Mouse (Mus musculus): Measurements from ENCODE around the gene Pold4. TPM values are rescaled to one million over a fixed set of nuclear protein-coding genes. Genes with fewer than 3 reads are reported as not detected.

Pold4 gene
- 10 to 100 TPM in 1 of 2 experiments, 1 to 10 TPM in 1; 9.5 to 10.8 TPM for total RNA-seq (2021)
- long read RNA-seq, experiment 1, transcript Pold4-201 (4 exons, 913 nt) = major isoform, 6 of 6 reads
- long read RNA-seq, experiment 1, partial matches to known transcripts = 0 of 6 reads
- long read RNA-seq, experiment 1, other reads (novel, unspliced or antisense) = 0 of 6 reads
- long read RNA-seq, experiment 2, transcript Pold4-201 (4 exons, 913 nt) = major isoform, 10 of 12 reads
- long read RNA-seq, experiment 2, partial matches to known transcripts = 0 of 12 reads
- long read RNA-seq, experiment 2, other reads (novel, unspliced or antisense) = 0 of 12 reads

DNA sequence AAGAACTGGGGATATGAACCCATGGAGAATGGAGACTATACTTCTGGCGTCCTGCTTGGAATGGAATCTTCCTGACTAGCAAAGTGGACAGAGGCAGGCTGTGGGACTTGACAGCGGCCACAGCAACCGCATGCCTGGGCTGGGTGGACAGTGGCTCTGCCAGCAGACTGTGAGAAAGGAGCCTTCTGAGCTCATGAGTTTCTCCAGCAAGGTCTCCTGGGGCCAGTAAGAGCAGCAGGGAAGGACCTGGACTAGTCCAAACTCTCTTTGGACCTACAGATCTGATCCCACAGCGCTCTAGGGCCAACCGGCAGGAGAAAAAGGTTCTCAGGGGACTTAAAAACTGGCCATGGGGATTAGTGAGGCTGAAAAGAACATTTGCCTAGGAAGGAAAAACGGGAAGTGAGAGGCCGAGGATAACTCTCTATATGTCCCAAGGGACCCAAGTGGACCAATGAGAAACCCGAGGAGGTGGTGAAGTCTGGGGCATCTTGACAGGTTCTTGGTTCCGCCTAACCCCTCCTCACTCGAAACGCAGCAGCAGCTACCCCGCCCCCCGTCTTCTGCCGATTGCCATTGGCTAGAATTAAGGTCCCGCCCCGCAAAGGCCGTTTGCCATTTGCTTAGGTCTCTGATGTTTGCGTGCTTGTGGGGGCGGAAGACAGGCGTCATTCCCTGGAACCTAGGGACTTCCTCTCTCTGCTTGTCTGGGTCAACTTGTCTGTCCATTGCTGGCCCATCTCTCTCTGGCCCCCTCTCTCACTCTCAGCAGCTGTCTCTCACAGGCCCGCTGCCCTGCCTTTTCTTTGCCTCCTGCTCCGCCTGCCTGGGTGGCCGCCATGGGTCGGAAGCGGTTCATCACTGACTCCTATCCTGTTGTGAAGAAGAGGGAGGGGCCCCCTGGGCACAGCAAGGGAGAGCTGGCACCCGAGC, at the start of gene Pold4:
Gene Pold4, plus strand, starts transcription at position 647 of the 933 bp plus-strand sequence.
- peak; percentile 95 to 98 for DNase-seq
- intact Hi-C loops (cut with DNase I) = no loop called here

DNA sequence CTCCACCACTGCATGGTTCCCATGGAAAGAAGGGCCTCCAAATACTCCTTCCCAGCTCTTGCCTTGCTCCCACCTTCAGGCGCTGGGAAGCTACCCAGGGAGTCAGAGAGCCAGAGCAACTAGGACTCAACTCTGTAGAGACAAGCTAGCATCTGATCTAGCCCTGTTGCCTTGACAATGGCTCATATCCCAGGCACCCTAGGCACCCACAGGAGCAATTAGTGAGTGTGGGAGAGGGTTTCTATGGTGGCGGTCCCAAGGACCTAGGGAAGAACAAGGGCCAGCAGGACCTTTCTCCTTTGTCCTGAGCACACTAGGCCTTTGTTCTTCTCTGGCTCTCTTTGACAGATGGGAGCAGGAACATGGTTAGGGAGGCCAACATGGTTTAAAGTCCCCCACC, 48.0 kb upstream of the Pold4 start:
- intact Hi-C loops (cut with DNase I) = no loop called here

DNA sequence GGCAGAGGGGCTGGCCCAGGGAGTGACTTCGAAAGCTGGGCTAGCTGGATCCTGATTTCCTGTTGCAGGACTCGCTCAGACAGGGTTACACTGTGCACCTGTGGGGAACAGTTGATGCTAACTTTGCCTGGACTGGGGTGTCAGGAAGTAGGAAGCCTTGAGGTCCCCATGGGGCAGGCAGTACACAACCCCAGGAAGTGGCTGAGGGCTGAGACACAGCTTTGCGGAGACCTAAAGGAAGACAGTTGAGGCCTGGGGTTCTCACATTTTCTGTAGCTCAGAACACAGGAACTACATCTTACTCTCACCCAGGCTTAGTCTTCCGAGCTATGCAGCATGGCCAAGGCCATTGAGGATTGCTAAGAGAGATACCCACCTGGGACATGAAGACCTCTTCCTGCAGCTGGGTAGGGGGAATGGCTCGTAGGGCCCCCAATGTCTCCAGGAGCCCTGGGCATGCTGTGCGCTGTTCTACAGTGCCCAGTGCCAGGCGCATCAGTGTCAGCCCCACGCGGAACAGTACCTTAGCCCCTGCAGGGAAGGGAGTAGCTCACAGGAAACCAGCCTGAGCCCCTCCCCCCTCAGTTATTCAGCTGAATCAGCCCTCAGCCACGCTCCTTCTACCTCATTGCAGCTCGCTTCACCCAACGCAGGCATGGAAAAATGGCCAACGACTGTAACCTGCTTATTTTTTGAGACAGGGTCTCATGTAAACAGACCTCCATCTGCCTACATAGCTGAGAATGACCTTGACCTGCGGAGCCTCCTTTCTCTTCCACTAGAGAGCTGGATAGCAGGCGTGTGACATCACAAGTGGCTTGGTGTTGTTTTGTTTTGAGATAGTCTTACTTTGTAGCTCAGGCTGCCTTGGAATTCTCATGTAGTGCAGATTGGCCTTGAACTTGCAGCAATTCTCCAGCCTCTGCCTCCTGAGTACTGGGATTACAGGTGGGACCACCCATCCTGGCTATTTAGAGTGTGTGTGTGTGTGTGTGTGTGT, 46.4 kb upstream of the Pold4 start:
- intact Hi-C loops (cut with DNase I) = no loop called here
- no peak for DNase-seq

More for the DNA sequence above, 48.0 kb upstream of the Pold4 start:
- no peak for DNase-seq

DNA sequence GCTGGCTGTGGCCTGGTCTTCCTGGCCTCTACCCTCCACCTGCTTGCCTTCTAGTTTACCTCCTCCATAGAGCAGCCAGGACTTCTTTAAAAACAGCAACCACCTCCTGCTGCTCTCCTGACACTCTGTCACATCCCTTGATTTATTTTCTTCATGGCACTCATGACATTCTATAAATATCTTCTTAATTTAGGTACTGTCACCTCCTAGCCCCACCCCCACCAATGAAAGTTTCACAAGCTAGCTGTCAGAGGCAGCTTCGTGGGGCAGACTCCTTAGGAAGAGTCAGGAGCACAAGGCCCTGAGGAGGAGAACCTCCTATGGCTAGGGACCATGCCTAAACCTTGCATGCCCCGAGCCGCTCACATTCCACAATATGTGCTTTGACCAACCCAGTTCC, 44.4 kb upstream of the Pold4 start:
- no peak for DNase-seq
- intact Hi-C loops (cut with DNase I) = no loop called here

DNA sequence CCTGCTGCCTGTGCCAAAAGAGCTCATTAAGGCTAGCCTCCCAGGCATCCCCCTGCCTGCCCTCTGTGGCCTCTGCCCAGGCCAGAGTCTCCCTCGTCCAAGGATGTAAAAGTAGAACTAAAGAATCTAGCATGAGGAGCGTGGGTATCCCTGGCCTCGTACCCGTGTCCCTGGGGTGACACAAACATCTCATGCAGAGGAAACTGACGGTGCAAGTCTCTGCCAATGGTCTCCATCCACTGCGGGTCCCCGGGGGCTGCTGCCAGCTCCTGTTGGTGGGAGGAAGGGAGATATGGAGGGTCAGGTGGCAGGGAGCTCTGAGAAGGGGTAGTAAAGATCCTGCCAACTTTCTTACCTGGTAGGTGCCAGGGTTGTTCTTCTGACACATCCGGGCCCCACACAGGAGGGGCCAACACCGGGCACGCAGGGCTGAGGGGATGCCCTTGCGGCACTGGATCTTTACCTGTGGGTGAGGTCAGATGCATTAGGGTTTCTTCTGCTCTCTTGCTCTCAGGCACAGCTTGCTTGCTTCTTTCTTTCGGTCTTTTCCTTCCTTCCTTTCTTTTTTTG, 42.6 kb upstream of the Pold4 start:
- intact Hi-C loops (cut with DNase I) = no loop called here
- no peak for DNase-seq

DNA sequence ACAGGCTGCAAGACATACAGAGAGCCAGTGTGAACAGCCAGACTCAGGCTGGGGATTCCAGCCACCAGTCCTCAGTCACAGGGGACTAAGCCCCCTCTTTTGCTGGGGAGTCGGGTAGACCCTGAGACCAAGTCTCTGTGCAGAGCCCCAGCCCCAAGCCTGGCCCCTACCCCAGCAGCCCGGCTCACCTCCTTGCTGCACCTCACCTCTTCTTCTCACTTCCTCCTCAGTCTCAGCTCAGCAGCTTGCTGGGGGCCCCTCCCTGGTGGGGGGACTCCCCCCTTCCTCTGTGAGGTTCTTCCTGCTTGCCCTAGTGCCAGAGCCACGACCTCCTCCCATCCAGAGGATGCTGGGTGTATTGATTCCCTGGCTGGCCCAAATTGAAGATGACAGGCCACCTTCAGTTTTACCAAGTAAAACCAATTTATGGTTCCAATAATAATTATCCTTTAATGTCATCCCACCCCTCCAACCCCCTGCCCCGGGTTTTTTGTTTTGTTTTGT, 40.8 kb upstream of the Pold4 start, which contains the start of gene Tbc1d10c:
Gene Tbc1d10c, minus strand, starts transcription at position 454 of the 504 bp plus-strand sequence.
- no peak for DNase-seq
- intact Hi-C loops (cut with DNase I) = no loop called here

DNA sequence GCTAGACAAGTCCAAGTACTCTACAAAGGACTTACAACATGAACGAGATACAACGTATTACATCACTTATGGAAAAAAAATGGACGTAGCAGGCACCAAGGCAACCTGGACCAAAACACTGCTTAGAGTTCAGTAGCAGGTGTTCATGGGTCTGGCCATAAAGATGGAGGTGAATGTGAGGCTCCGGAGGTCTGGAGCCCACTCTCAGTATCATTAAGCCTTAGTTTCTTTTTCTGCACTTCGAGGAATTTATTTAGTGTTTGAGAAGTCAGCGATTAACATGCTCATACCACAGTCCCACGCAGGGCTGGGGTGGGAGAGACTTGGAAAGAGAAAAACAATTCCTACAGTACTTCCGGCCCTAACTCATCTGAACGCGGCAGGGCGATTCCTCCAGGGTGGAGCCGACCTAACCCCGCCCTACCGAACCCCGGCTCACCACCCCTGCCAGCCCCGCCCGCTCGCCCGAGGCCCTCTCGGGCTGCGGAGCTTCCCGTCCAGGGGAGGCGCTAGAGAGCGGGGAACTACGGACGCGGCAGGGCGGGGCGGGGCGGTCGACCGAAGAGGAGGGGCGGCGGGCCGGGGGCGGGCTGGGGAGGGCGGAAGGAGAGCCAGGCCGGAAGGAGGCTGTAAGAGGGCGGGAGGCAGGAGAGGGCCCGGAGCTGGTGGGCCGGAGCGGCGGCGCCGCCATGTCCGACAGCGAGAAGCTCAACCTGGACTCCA, 40.0 kb upstream of the Pold4 start, which contains the start of gene Ppp1ca:
Gene Ppp1ca, plus strand, starts transcription at position 538 of the 723 bp plus-strand sequence.
- intact Hi-C loops (cut with DNase I) = no loop called here
- peak; percentile 99 for DNase-seq

DNA sequence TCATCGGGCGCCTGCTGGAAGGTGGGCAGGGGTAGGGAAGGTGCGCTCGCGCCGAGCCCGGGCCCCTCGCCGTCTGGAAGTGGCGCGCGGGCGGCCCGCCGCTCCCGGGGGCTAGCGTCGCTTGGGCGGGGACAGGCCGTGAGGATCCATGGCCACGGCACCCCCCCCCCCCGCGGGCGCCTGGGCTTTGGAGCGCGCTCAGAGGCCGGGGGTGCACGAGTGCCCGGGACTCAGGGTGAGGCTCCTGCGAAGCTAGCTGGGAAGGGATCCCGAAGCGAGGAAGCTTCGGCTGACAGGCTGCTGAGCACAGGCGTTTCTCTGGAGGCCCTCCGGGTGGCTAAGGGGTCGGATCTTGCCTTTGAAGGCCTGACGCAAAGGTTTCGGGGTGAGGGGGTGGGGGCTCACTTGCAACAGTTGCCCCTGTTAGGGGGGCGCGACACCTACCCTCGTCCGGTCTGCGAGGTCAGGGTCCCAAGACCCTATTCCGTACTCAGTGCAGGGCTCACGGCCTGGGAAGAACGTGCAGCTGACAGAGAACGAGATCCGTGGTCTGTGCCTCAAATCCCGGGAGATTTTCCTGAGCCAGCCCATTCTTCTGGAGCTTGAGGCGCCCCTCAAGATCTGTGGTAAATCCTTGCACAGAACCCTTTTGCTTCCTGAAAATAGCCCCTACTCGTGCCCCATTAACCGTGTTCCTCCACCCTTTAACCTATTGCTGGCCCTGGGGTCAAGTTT, 39.3 kb upstream of the Pold4 start:
- no peak for DNase-seq
- intact Hi-C loops (cut with DNase I) = no loop called here

DNA sequence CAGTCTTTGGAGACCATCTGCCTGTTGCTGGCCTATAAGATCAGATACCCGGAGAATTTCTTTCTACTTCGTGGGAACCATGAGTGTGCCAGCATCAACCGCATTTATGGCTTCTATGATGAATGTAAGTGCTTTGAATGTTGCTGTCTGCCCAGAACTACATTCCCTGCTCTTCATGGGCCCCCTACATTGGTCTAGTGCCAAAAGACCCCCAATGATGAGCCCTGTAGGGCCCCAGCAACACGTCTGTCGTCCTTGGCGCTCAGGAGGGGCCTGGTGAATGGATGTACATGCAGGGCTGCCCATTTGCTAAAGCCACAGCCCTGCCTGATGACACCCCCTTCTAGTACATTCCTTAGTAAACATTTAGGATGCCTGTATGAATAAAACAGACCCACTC, 38.6 kb upstream of the Pold4 start:
- DNase-seq = no peak
- intact Hi-C loops (cut with DNase I) = no loop called here

DNA sequence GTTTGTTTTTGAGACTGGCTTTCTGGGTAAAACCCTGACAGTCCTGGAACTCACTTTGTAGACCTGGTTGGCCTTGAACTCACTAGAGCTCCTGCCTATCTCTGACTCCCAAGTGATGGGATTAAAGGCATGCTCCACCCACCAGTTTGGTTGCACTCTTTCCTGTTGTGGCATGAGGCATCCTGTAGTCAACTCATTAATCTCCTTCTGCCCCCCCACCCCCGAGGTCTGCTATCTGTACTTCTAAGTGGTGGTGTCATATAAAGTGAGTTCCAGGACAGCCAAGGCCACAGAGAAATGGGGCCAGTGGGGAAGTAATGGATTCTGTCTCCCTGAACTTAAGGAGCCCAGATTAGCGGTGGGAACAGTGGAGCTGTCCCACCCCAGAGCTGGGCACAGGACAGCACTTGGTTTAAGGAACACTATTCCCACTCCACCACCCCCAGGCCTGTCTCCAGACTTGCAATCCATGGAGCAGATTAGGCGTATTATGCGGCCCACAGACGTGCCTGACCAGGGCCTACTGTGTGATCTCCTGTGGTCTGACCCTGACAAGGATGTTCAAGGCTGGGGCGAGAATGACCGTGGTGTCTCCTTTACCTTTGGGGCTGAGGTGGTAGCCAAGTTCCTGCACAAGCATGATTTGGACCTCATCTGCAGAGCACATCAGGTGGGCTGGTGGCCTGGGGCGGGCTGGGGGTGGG, 37.5 kb upstream of the Pold4 start:
- intact Hi-C loops (cut with DNase I) = no loop called here
- DNase-seq = no peak

DNA sequence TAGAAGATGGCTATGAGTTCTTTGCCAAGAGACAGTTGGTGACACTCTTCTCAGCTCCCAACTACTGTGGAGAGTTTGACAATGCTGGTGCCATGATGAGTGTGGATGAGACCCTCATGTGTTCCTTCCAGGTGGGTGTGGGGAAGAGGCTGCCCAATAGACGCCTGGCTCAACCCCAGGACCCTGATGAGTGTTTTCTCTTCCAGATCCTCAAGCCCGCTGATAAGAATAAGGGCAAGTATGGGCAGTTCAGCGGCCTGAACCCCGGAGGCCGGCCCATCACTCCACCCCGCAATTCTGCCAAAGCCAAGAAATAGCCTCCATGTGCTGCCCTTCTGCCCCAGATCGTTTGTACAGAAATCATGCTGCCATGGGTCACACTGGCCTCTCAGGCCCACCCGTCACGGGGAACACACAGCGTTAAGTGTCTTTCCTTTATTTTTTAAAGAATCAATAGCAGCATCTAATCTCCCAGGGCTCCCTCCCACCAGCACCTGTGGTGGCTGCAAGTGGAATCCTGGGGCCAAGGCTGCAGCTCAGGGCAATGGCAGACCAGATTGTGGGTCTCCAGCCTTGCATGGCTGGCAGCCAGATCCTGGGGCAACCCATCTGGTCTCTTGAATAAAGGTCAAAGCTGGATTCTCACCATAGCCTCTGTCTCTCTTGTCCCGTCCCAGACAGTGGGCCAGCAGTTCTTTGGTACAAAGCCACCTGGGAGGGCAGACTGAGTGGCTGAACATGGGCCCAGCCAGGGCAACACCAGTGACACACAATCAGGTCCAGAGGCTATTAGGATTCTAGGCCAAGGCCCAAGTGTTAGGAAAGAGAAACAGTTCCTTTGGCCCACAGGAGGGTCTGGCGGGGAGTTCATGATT, 36.7 kb upstream of the Pold4 start:
- DNase-seq = no peak
- intact Hi-C loops (cut with DNase I) = loop anchor here (5.0 kb wide), 2 partner anchors 33 to 68 kb away; partner anchors contain the start of genes Aip and Rps6kb2

DNA sequence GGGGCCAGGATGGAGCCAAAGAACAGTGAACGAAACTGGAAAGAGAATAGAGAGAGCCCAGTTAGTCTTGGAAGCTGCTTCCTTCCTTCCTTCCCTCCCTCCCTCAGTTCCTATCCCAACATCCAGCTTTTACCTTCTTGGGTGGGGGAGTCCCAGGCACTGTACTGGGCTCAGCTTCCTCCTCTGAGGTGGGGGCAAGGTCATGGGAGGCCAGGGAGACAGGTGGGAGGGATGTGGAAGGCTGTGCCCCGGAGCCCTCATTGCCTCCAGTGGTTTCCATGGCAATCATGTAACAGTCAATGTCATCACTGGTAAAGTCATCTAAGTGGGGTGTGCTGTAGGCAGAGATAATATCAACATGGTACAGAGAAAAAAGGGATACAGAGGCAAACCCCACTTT, 35.7 kb upstream of the Pold4 start:
- no peak for DNase-seq
- intact Hi-C loops (cut with DNase I) = loop anchor here (5.0 kb wide), 2 partner anchors 34 to 69 kb away; partner anchors contain the start of genes Aip and Rps6kb2

DNA sequence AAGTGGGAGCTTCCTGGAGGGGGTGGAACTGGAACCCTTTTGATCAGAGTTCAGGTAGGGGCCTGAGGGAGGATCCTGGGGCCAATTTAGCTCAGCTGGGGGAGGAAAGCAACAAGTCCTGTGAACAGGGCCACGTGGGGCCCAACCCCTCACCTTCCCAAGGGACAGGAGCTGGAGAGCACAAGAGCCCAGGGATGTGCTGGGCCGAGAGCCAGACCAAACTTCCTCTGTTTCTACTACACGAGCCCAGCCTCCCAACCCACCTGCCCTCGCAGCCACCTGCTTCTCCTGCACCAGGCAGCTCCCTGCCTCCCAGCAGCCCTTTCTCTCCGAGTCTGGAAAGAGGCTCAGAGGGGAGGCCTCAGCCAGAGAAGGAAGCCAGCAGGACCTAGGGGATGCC, 35.2 kb upstream of the Pold4 start:
- intact Hi-C loops (cut with DNase I) = loop anchor here (5.0 kb wide), 2 partner anchors 34 to 69 kb away; partner anchors contain the start of genes Aip and Rps6kb2
- DNase-seq = peak; percentile 37 to 43

DNA sequence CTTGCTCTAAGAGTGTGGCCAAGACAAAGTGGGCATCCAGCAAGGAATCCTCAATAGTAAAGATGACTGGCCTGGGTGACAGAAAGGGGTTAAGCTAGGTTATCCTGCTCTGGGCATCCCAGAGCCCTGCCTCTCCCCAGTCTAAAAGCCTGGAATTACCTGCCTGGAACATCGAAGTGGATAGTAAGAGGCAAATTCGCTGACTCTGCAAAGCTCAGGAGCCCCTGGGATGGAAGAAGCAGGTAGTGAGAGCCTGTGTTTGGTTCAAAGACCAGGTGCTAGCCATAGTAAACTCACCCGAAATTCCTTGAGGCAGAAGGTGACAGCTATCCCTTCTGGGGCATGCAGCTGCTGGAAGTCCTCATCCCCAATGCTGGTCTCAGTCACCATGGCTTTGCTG, 34.5 kb upstream of the Pold4 start:
- DNase-seq = no peak
- intact Hi-C loops (cut with DNase I) = loop anchor here (5.0 kb wide), 2 partner anchors 35 to 70 kb away; partner anchors contain the start of genes Aip and Rps6kb2

DNA sequence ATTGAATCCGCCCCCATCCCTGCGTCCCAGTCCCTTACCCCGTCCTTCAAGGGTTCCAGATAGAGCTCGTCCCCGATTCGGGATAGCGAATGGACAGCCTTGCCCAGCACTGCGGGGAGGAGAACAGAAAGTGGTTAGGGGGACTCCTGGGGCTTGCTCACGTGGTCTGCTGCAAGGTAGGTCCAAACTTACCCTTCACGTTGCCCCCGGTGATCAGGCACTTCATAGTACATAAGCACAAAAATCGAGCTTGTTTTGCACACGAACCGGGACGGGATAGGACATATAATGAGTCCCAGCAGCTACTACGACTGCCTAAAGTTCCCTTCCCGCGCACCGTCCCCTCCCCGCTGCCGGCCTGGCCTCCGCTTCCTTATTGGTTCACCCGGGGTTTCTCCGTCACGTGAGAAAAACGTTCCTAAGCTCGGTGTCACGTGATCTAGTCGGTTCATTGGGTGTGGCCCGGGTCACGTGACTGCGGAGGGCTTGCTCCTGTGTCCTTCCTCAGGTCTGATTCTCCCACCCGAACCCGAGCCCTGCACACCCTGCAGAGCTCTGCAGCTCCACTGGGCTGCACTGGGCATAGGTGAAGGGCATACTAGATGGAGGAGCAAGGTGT, 30.3 kb upstream of the Pold4 start, which contains the start of gene Rad9a:
Gene Rad9a, minus strand, starts transcription at position 372 of the 619 bp plus-strand sequence.
- DNase-seq = peak; percentile 93 to 96
- intact Hi-C loops (cut with DNase I) = no loop called here

DNA sequence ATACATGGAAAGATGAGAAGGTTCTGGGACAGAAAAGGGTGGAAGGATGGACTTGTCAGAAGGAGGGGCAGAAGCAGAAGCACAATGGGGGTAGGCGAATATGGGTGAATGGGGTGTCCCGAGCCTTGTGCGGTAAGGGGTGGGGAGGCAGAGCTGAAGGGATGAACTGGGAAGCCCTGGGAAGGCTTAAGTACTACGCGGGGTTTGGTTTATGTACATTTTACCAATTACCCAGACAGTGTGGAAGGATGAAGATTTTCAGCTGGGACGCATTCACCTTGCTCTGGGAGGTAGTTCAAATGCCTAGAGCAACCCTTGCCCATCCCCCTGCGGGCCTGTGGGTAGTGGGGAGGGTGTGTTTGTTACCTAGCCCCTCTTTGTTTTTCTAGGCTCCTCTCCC, 29.6 kb upstream of the Pold4 start:
- DNase-seq = no peak
- intact Hi-C loops (cut with DNase I) = no loop called here

Measured in heart, postnatal 14 days (tissue).